Mouse (Mus musculus) embryonic facial prominence, embryonic 13.5 days (tissue): Measurements from ENCODE around the gene Skida1. TPM values are rescaled to one million over a fixed set of nuclear protein-coding genes. Genes with fewer than 3 reads are reported as not detected.

Experiments
- ATAC-seq: fragments of 200-750 bp; cut with Nextera tagmentation; 2 replicates; pipeline ENCODE4 v1.8.0; 2017; ENCODE audit warnings: low read depth; ENCODE audit not compliant: insufficient number of reproducible peaks, insufficient read depth, low FRiP score, low TSS enrichment
- H3K27ac ChIP-seq: fragments of 300-500 bp; sonication (generic); 2 replicates; pipeline ENCODE4 v1.5.1; 2015; ENCODE audit warnings: moderate library complexity, mild to moderate bottlenecking, inconsistent platforms
- H3K27me3 ChIP-seq: fragments of 300-500 bp; sonication (generic); 2 replicates; pipeline ENCODE4 v1.6.1; 2015; ENCODE audit warnings: mild to moderate bottlenecking, inconsistent platforms
- H3K36me3 ChIP-seq: fragments of 300-500 bp; sonication (generic); 2 replicates; pipeline ENCODE4 v1.6.1; 2015; ENCODE audit warnings: mild to moderate bottlenecking, inconsistent platforms
- H3K4me1 ChIP-seq: fragments of 300-500 bp; sonication (generic); 2 replicates; pipeline ENCODE4 v1.6.1; 2015; ENCODE audit warnings: inconsistent platforms
- H3K4me2 ChIP-seq: fragments of 300-500 bp; sonication (generic); 2 replicates; pipeline ENCODE4 v1.6.1; 2015; ENCODE audit warnings: moderate library complexity, mild to moderate bottlenecking, inconsistent platforms
- H3K4me3 ChIP-seq: fragments of 300-500 bp; sonication (generic); 2 replicates; pipeline ENCODE4 v1.5.1; 2015; ENCODE audit warnings: mild to moderate bottlenecking, inconsistent platforms
- H3K9ac ChIP-seq: fragments of 300-500 bp; sonication (generic); 2 replicates; pipeline ENCODE4 v1.6.1; 2015; ENCODE audit warnings: mild to moderate bottlenecking, inconsistent platforms
- H3K9me3 ChIP-seq: fragments of 300-500 bp; sonication (generic); 2 replicates; pipeline ENCODE4 v1.6.1; 2016; ENCODE audit warnings: inconsistent platforms
- WGBS: fragments of 180-500 bp; shearing (Covaris S2); methylation state at CpG from one replicate; pipeline ENCODE4 v1.1.7; 2015; ENCODE audit warnings: mixed read lengths; 5-methylcytosine and 5-hydroxymethylcytosine counted together
- polyA plus RNA-seq: library from polyadenylated mRNA; unstranded; fragments of >200 nt; fragmentation: Nextera tagmentation; extraction: Ambion mirVana; gene quantifications from 2 replicates; pipeline ENCODE4 v1.2.1, GENCODE M21; 2015

Gene Skida1
- polyA plus RNA-seq, 1 experiment from 2014 or later: 9.8 TPM

GRCm38 (mm10) chr2:18053951-18054530 is 5.2 kb upstream of the Skida1 start:
- peaks cover 40% of the 10 kb centered on the region for H3K4me1 ChIP-seq
- H3K4me3 ChIP-seq: no peak overlapping the region
- 13% methylated on average over 2 of the region's 2 CpGs for WGBS
- peak overlapping the region; percentile 100 for H3K27ac ChIP-seq
- peak overlapping the region; percentile 92; the same call in 1 of the 2 replicates for H3K4me2 ChIP-seq
- H3K9ac ChIP-seq: 0 out of 2 replicates have a peak overlapping the region, but pooled peaks have one; percentile 36
- no peaks in the 10 kb centered on the region for H3K9me3 ChIP-seq
- H3K36me3 ChIP-seq: no peaks in the 10 kb centered on the region
- no peak for ATAC-seq
- no peaks in the 10 kb centered on the region for H3K27me3 ChIP-seq

GRCm38 (mm10) chr2:18053243-18053950 is 4.5 kb upstream of the Skida1 start:
- 0 out of 2 replicates have a peak overlapping the region, but pooled peaks have one; percentile 92 for H3K4me2 ChIP-seq
- no peaks in the 10 kb centered on the region for H3K27me3 ChIP-seq
- ATAC-seq: no peak
- no peaks in the 10 kb centered on the region for H3K9me3 ChIP-seq
- WGBS: 26% methylated on average over 1 of the region's 1 CpGs
- no peaks in the 10 kb centered on the region for H3K36me3 ChIP-seq
- H3K27ac ChIP-seq: peak overlapping the region; percentile 100; the same call in 1 of the 2 replicates
- no peak overlapping the region for H3K9ac ChIP-seq
- no peak overlapping the region for H3K4me3 ChIP-seq
- peaks cover 38% of the 10 kb centered on the region for H3K4me1 ChIP-seq

DNA sequence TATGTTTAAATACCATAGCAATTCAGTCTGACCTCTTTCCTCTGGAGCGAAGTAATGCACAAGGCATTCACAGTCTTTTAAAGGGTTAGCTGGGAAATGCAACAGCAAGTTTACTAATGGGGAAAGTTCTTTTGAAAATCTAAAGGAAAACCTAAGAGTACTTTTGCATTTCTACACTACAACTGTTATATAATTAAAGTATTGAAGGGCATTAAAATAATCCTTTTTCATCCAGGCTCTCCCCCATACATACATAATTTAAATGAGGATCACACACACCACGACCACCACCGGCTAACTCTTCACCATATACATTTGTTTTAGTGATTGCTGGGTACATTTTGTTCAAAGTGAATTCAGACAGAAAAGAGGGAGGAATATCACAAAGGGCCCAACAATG is 3.7 kb upstream of the Skida1 start:
- Histone ChIP-seq H3K9me3 (no peaks in the 10 kb centered on the region), H3K36me3 (no peaks in the 10 kb centered on the region), H3K4me1 (peaks cover 38% of the 10 kb centered on the region), H3K27ac (no peak overlapping the region), H3K9ac (no peak overlapping the region), H3K27me3 (no peaks in the 10 kb centered on the region), H3K4me3 (no peak overlapping the region), H3K4me2 (no peak overlapping the region)
- WGBS: 38% methylated on average over 3 of the region's 3 CpGs
- ATAC-seq: no peak

GRCm38 (mm10) chr2:18051831-18052170 is 3.0 kb upstream of the Skida1 start:
- 31% methylated on average over 3 of the region's 3 CpGs for WGBS
- H3K4me3 ChIP-seq: 0 out of 2 replicates have a peak overlapping the region, but pooled peaks have one; percentile 1

DNA sequence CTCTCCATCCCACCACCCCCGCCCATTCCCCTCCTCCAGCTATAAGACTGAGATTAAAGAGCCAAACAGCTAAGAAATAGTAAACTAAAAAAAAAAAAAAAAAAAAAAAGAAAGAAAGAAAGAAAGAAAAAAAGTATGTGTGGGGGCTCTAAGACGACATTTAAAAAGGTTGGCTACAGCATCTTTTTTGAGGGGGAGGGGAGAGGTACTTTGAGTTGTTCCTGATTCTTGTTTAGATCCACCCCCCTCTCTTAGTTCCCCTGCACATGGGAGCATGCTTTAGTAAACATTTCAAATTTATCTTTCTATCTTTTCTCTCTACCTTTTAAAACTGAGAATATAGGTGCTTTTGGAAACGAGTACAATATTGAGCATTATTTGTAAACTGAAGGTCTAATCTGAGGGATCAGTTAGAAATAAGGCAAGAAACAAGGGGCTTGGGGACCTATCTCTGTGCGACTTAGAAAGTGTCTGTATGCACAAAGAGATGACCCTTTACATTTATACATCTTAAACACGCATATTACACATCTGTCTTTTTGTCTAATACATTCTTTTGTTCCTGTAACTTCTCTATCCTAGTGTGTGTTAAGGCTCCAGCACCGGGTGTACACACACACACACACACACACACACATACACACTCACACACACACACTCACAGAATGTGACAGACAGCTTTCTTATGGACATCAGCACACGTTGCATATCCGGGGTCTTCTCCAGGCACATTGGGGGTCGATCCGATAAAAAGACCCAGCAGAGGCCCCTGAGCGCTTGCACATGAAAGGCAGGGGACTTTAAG is 2.4 kb upstream of the Skida1 start:
- Histone ChIP-seq H3K4me3 (peak overlapping the region; percentile 95), H3K9me3 (no peaks in the 10 kb centered on the region), H3K36me3 (no peaks in the 10 kb centered on the region), H3K4me1 (peaks cover 38% of the 10 kb centered on the region), H3K4me2 (peak overlapping the region; percentile 71), H3K27ac (peak overlapping the region; percentile 100), H3K27me3 (no peaks in the 10 kb centered on the region), H3K9ac (peak overlapping the region; percentile 64)
- ATAC-seq: no peak
- 11% methylated on average over 11 of the region's 11 CpGs for WGBS

More at GRCm38 (mm10) chr2:18051831-18052170, 3.0 kb upstream of the Skida1 start:
- no peak for ATAC-seq
- no peaks in the 10 kb centered on the region for H3K36me3 ChIP-seq
- H3K27ac ChIP-seq: peak overlapping the region; percentile 100; the same call in 1 of the 2 replicates
- peak overlapping the region; percentile 51; the same call in 1 of the 2 replicates for H3K9ac ChIP-seq
- H3K4me2 ChIP-seq: peak overlapping the region; percentile 71
- no peaks in the 10 kb centered on the region for H3K27me3 ChIP-seq
- H3K4me1 ChIP-seq: peaks cover 38% of the 10 kb centered on the region
- H3K9me3 ChIP-seq: no peaks in the 10 kb centered on the region

- no peaks in the 10 kb centered on the region for H3K36me3 ChIP-seq
- no peak for ATAC-seq
- H3K4me2 ChIP-seq: peak overlapping the region; percentile 71
- no peaks in the 10 kb centered on the region for H3K27me3 ChIP-seq
- no peaks in the 10 kb centered on the region for H3K9me3 ChIP-seq
- H3K4me1 ChIP-seq: peaks cover 38% of the 10 kb centered on the region
- peak overlapping the region; percentile 64 for H3K9ac ChIP-seq
- WGBS: 3% methylated on average over 10 of the region's 10 CpGs
- H3K4me3 ChIP-seq: peak overlapping the region; percentile 95
- H3K27ac ChIP-seq: peak overlapping the region; percentile 100
Observed at GRCm38 (mm10) chr2:18050541-18050985, 1.7 kb upstream of the Skida1 start.

- Histone ChIP-seq H3K27ac (peak overlapping the region; percentile 100), H3K4me2 (peak overlapping the region; percentile 71), H3K36me3 (no peaks in the 10 kb centered on the region), H3K4me3 (peak overlapping the region; percentile 95), H3K9ac (peak overlapping the region; percentile 100), H3K9me3 (no peaks in the 10 kb centered on the region), H3K27me3 (no peaks in the 10 kb centered on the region), H3K4me1 (peaks cover 35% of the 10 kb centered on the region)
- ATAC-seq: no peak
- 9% methylated on average over 2 of the region's 2 CpGs for WGBS
Observed at GRCm38 (mm10) chr2:18050018-18050417, 1.2 kb upstream of the Skida1 start.

GRCm38 (mm10) chr2:18049279-18049821 is 499 bp upstream of the Skida1 start:
- Histone ChIP-seq H3K4me2 (peak overlapping the region; percentile 71), H3K9ac (peak overlapping the region; percentile 100), H3K4me1 (peaks cover 33% of the 10 kb centered on the region), H3K4me3 (peak overlapping the region; percentile 95), H3K27me3 (no peaks in the 10 kb centered on the region), H3K36me3 (no peaks in the 10 kb centered on the region), H3K27ac (peak overlapping the region; percentile 100), H3K9me3 (no peaks in the 10 kb centered on the region)
- no peak for ATAC-seq
- WGBS: 3% methylated on average over 11 of the region's 11 CpGs

DNA sequence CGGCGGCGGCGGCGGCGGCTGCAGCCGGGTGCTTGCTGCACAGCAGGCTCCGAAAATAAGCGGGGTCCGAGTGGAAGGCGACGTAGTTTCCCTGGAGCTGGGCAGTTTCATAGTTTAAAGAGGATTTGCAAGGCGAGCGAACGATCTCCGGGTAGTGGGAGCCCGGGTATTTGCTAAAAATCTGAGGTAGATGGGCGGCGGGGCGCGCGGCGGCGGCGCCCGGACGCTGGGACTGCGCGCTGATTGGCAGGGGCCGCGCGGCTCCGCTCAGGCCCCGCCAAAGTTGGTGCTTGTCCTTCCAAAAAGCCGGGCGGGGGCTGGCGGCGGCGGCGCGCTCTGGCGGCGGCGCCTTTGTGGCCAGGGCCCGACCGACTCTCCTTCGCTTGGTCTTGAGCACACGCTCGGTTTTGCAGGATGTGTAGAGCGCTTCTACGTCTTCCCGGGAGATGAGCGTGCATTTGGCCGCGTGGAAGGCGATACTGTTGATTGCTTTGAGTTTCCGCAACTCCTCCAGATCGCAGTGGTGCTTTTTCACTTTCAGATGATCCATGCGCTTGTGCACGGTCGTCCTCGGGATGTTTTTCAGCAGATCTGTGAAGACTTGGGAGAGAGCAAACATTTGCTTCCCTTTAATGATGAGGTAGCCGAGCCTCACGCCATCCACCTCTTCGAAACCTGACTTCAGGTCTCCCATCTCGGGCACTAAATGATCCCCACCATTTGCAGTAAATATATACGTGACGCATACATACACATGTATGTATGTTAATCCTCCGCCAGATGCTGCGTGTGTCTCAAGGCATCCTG is 1.0 kb downstream of the Skida1 start:
- Histone ChIP-seq H3K27ac (peak overlapping the region; percentile 100), H3K4me1 (peaks cover 29% of the 10 kb centered on the region), H3K4me3 (peak overlapping the region; percentile 95), H3K36me3 (no peaks in the 10 kb centered on the region), H3K4me2 (peak overlapping the region; percentile 71), H3K9me3 (no peaks in the 10 kb centered on the region), H3K9ac (peak overlapping the region; percentile 100), H3K27me3 (no peaks in the 10 kb centered on the region)
- ATAC-seq: peak; percentile 65; the same call in 1 of the 2 replicates
- under 1% methylated on average over 70 of the region's 70 CpGs for WGBS

GRCm38 (mm10) chr2:18046758-18047645 is 1.8 kb downstream of the Skida1 start:
- H3K27me3 ChIP-seq: no peaks in the 10 kb centered on the region
- H3K9me3 ChIP-seq: no peaks in the 10 kb centered on the region
- peak overlapping the region; percentile 100 for H3K27ac ChIP-seq
- H3K9ac ChIP-seq: peak overlapping the region; percentile 100
- no peak for ATAC-seq
- H3K4me1 ChIP-seq: peaks cover 37% of the 10 kb centered on the region
- H3K4me3 ChIP-seq: peak overlapping the region; percentile 95
- no peaks in the 10 kb centered on the region for H3K36me3 ChIP-seq
- under 1% methylated on average over 61 of the region's 64 CpGs for WGBS
- H3K4me2 ChIP-seq: peak overlapping the region; percentile 71
